Mouse (Mus musculus): Measurements from ENCODE around the gene Gzf1. TPM values are rescaled to one million over a fixed set of nuclear protein-coding genes. Genes with fewer than 3 reads are reported as not detected.
A peak's percentile ranks its signal among the peaks of the same experiment; 100 is the strongest.

The Gzf1 gene
- total and polyA plus RNA-seq, 2 experiments from 2014 or later = 14.4 to 22.7 TPM

DNA sequence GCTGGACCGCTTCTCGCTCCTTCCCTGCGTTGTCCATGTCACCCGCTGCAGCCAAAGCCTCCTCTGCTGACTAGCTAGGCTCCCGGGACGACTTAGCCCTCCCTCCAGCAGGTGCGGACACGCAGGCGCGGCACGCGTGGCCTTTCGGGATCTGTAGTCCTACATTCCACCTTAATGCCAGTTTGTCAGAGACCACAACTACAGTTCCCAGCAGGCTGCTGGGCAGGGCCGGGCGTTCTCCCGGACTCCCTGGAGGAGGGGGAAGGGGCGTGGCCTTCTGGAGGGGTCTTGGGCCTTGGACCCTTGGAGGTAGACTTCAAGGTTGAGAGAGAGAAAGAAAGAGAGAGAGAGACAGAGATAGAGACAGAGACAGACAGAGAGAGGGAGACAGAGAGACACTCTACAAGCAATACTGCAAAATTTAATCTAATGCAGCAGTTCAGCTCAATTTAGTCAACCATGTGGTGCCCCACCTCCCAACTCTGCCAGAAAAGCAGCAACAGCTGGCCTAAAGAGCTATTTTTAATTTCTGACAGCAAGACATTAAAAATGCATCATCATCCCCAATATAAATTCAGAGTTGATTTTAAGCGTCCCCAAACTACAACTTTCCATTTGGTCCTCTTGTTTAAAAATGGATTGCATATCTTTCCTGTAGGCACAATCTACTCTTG is 51.6 kb downstream of the Gzf1 start, which contains the start of gene Napb:
Napb (minus strand) TSS at position 141 of the 674 bp plus-strand sequence.
- DNase-seq (ENCODE audit: low spot score) (peak; percentile 97), ATAC-seq (ENCODE audit: low FRiP score) (peak; percentile 100)
- Histone ChIP-seq H3K4me1 (ENCODE audit: insufficient read depth, low read length) (no peaks in the 10 kb centered on the region), H3K4me2 (ENCODE audit: low read depth, low read length, poor library complexity, severe bottlenecking) (peak within 1 kb of the TSS; percentile 68), H3K36me3 (ENCODE audit: insufficient read depth, low read length) (no peaks in the 10 kb centered on the region), H3K9ac (replicated peaks; ENCODE audit: low read length, poor library complexity, severe bottlenecking) (peak within 1 kb of the TSS; percentile 91), H3K27ac (ENCODE audit: low read depth, low read length) (peak within 1 kb of the TSS; percentile 77), H3K9me3 (ENCODE audit: low read length) (no peaks in the 10 kb centered on the region), H3K4me3 (ENCODE audit: low read depth, low read length) (peak within 1 kb of the TSS; percentile 78), H3K27me3 (ENCODE audit: insufficient read depth, low read length) (no peaks in the 10 kb centered on the region)
- 3% methylated on average over 18 of the region's 18 CpGs for WGBS
- peak; percentile 18; the same call in 1 of the 2 replicates for TF ChIP-seq CTCF (IDR thresholded peaks at IDR 0.05)

Other genes starting within 250 kb of the Gzf1 start
- gene Cd93, start 237.5 kb upstream of the Gzf1 start, total RNA-seq (2014; rRNA removed) = 16.9 and 23.0 TPM in 2 replicates
- gene Cd93, start 237.5 kb upstream of the Gzf1 start, polyA plus RNA-seq (2015; fragmentation: Nextera tagmentation; extraction: Ambion mirVana) = 4.1 and 4.5 TPM in 2 replicates
- gene Nxt1, start 8.4 kb upstream of the Gzf1 start, total RNA-seq (2014; rRNA removed) = 23.8 and 24.9 TPM in 2 replicates
- 22.7 and 26.0 TPM in 2 replicates for gene Nxt1, start 8.4 kb upstream of the Gzf1 start, polyA plus RNA-seq (2015; fragmentation: Nextera tagmentation; extraction: Ambion mirVana)
- 147 and 186 TPM in 2 replicates for gene Napb, start 51.4 kb downstream of the Gzf1 start, total RNA-seq (2014; rRNA removed)
- 117 and 127 TPM in 2 replicates for gene Napb, start 51.4 kb downstream of the Gzf1 start, polyA plus RNA-seq (2015; fragmentation: Nextera tagmentation; extraction: Ambion mirVana)
- gene Cstl1, start 69.3 kb downstream of the Gzf1 start, total RNA-seq (2014; rRNA removed) = not detected in 2 replicates
- gene Cstl1, start 69.3 kb downstream of the Gzf1 start, polyA plus RNA-seq (2015; fragmentation: Nextera tagmentation; extraction: Ambion mirVana) = not detected in 2 replicates
- not detected in 2 replicates for gene Cst11, start 90.5 kb downstream of the Gzf1 start, total RNA-seq (2014; rRNA removed)
- gene Cst11, start 90.5 kb downstream of the Gzf1 start, polyA plus RNA-seq (2015; fragmentation: Nextera tagmentation; extraction: Ambion mirVana) = not detected in 2 replicates
- not detected in 2 replicates for gene 8030411F24Rik, start 101.0 kb downstream of the Gzf1 start, total RNA-seq (2014; rRNA removed)
- not detected in 2 replicates for gene 8030411F24Rik, start 101.0 kb downstream of the Gzf1 start, polyA plus RNA-seq (2015; fragmentation: Nextera tagmentation; extraction: Ambion mirVana)
- gene Cst12, start 108.3 kb downstream of the Gzf1 start, total RNA-seq (2014; rRNA removed) = not detected in 2 replicates
- not detected in 2 replicates for gene Cst12, start 108.3 kb downstream of the Gzf1 start, polyA plus RNA-seq (2015; fragmentation: Nextera tagmentation; extraction: Ambion mirVana)
- not detected in 2 replicates for gene Cst8, start 117.8 kb downstream of the Gzf1 start, total RNA-seq (2014; rRNA removed)
- gene Cst8, start 117.8 kb downstream of the Gzf1 start, polyA plus RNA-seq (2015; fragmentation: Nextera tagmentation; extraction: Ambion mirVana) = not detected in 2 replicates
- gene Cst13, start 139.1 kb downstream of the Gzf1 start, total RNA-seq (2014; rRNA removed) = not detected in 2 replicates
- not detected in 2 replicates for gene Cst13, start 139.1 kb downstream of the Gzf1 start, polyA plus RNA-seq (2015; fragmentation: Nextera tagmentation; extraction: Ambion mirVana)
- not detected in 2 replicates for gene Cst9, start 154.1 kb downstream of the Gzf1 start, total RNA-seq (2014; rRNA removed)
- gene Cst9, start 154.1 kb downstream of the Gzf1 start, polyA plus RNA-seq (2015; fragmentation: Nextera tagmentation; extraction: Ambion mirVana) = not detected in 2 replicates
- gene 9230104L09Rik, start 184.0 kb downstream of the Gzf1 start, total RNA-seq (2014; rRNA removed) = not detected in 2 replicates
- gene 9230104L09Rik, start 184.0 kb downstream of the Gzf1 start, polyA plus RNA-seq (2015; fragmentation: Nextera tagmentation; extraction: Ambion mirVana) = not detected in 2 replicates
- 457 and 677 TPM in 2 replicates for gene Cst3, start 194.7 kb downstream of the Gzf1 start, total RNA-seq (2014; rRNA removed)
- gene Cst3, start 194.7 kb downstream of the Gzf1 start, polyA plus RNA-seq (2015; fragmentation: Nextera tagmentation; extraction: Ambion mirVana) = 1,077 and 1,177 TPM in 2 replicates

All from midbrain, postnatal 0 days (tissue).